Mouse (Mus musculus): Measurements from ENCODE around the gene Tmem44.
"Not testable (repeated sequence)": the region's sequence is repeated elsewhere in the genome, so short reads cannot be mapped to it uniquely, and the experiment has no call there.

Tmem44 gene

DNA sequence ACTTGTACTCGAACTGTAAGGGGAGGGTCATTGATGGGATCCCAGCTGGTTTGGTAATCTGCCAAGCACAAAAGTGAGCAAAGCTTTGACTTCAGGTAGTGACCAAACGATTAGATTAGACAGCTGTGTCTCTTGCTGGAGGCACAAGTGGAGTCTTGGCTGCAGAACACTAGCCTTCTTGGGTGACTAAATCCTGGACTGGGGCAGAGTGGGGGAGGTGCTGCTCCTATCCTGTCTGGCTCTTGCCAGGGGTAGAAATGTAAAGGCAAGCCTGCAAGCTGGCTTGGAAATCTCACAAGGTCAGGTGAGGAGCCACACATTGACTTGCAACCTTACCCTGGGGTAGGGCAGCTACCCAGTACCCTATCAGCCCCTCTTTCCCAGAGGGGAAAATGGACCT lies 59.9 kb downstream of the Tmem44 start:
- DNase-seq, result no peak

DNA sequence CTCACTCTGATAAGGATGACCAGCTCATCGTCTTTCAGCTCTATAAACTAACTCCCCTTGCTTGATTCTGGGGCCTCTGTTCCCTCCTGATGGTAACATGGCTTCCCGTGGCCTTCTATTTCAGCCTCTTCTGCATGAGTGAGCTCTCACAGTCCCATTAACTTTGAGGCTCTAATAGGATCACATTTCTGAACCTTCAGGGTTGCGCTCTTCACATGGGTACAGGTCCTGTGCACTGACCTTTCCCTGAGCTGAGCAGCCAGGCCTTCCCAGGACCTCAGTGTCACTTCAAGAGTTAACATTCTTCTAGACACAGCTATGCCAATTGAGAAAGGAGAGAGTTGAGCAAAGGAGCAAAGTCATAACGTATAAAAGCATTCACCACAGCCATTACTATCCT lies 60.3 kb downstream of the Tmem44 start:
- DNase-seq, result no peak

DNA sequence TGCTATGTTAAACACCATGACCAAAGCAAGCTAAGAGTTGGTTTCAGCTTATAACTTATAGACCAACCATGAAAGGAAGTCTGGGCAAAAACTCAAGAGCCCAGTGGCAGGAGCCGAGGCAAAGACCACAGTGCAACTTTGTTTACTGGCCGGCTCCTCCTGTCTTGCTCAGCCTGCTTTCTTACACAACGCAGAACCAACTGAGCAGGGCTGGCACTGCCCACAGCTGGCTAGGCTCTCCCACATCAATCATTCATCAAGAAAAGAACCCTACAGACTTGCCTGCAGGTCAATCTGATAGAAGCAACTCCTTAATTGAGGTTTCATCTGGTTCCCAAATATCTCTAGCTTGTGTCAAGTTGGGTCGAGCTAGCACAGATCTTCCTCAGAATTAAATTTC lies 61.0 kb downstream of the Tmem44 start:
- DNase-seq, result no peak

DNA sequence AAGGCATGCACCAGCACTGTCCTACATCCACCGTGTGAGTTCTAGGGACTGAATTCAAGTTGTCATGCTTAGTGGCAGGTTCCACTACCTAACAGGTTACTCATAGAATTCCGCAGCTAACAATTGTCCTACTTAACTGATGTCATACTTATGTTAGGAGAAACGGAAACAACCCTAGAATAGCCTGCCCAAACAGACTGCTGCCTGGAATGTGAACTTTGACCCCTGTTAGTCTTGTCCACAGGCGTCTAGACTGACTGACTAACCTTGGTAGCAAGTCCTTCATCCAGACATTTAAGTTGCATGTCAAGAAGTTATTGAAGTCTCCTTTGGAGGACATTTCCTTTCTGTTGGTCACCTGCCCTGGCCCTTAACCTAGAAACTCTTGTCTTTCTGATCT lies 64.1 kb downstream of the Tmem44 start:
- no peak for DNase-seq

DNA sequence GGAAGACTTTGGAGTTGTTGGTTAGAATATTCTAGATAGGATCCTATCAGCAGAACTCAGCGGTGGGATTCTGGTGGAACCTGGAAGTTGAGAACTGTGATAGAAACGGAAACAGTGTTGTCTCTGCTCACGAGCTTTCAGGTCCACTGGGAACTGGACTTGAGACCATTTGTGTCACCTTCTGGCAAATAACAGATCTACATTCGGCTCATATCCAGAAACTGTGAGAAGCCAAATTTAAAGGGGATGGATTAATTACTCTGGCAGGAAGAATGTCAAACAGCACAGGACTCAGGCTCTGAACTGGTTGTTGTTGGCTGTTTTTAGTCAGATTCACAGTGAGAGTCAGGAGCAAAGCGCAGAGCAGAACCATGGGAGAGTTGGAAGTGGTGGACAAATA lies 72.9 kb downstream of the Tmem44 start:
- DNase-seq, result no peak

DNA sequence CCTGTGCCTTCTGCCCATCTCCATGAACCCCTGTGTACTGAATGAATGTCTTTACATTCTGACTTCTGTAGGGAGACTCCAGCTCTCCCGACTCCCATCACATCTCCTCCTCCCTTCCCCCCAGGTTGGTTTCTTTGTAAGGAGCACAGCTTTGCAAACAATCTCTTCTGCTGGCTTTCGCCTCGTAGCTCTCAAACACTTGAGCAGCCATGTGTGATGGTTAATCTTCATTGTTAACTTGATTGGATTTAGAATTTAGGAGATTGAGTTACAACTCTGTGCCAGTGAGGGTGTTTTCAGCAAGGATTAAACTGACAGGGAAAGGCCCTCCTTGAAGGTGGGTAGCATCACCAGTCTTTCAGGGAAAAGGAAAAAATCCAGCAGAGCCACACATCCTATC lies 73.6 kb downstream of the Tmem44 start:
- no peak for DNase-seq

DNA sequence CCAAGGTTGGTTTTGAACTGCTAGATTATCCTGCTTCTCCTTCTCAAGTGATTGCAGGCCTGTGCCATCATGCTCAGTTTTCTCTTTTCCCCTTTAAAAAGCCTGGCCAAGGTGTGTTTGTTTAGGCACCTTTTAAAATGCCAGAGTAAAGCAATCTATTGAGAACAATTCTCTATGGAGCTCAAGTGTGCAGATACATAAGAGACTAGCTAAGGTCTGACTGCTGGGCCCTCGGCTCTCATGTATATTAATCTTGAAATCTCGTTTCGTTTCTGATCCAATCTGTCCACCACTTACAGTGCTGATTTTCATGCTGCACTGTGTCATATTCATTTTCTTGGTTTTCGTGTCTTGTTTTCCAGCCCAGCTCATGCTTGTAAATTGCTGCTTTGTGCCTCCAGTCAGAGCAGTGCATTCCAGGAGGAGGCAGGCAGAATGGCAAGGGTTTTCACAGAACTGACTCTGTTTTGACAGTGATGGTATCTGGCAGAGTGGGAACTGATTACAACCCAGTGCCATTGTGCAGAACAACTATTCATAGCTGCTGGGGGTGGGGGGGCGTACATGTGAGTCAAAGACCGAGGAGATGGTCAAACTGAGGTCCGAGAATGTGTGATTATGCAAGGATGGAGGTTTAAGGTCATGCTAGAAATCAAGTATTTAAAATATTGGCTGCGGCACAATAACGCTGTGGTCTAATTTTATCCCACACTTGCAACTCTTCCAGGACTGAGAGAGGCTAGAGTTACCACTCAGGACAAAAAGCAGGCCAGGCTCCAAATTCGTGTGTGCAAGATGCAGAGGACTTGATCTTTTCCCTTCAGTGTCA lies 74.8 kb downstream of the Tmem44 start:
- DNase-seq, result peak; percentile 19 to 34

DNA sequence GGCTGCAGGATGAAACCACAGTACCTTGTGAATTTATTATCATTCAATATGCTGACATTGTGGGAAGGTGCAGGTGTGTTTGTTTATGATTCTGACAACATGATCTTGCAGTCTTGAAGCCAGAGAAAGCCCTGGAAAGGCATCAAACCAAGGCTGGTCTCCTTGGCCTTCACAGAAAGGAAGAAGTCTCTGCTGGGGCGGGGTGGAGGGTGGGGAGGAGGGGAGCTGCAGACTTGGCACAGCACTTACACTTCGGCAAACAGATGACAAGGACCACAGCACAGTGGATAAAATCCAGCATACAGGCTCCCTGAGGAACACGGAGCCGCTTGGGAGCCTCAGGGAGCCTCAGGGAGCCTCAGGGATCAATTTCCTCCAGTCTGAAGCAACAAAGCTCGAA lies 78.2 kb downstream of the Tmem44 start:
- no peak for DNase-seq

DNA sequence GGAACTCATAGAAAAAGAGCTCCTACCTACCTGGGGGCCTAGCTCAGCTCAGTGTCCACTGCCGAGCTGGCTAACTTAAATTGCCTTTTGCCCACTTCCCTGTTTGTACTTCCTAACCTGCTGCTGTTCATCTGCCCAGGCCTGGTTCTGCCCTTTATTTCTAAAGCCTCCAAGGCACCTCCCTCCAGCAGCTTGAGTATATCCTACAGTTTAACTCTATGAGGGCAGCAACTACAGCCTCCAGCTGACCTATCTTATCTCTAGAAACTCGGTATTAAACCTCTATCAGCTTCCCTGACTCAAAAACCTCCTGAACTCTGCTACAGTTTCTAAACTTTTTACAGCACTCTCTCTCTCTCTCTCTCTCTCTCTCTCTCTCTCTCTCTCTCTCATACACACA lies 78.7 kb downstream of the Tmem44 start:
- no peak for DNase-seq

DNA sequence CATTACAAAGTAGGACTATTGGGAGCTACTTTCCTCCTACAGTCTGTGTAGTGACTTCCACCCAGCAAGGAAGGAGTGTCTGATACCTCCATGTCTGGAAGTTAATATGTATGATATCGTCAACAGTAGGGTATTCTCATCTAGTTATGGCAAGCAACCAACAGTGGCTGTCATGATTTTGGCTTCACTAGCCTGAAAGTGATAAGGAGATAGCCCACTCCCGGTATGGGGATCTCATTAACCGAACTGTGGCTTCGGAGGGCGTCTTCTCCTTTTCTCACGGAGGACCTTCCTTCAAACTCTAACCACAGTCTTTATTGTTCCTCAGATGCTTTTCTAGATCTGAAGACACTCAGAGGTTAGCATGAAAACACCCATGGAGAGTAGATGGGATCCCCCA lies 81.7 kb downstream of the Tmem44 start:
- DNase-seq, result no peak

DNA sequence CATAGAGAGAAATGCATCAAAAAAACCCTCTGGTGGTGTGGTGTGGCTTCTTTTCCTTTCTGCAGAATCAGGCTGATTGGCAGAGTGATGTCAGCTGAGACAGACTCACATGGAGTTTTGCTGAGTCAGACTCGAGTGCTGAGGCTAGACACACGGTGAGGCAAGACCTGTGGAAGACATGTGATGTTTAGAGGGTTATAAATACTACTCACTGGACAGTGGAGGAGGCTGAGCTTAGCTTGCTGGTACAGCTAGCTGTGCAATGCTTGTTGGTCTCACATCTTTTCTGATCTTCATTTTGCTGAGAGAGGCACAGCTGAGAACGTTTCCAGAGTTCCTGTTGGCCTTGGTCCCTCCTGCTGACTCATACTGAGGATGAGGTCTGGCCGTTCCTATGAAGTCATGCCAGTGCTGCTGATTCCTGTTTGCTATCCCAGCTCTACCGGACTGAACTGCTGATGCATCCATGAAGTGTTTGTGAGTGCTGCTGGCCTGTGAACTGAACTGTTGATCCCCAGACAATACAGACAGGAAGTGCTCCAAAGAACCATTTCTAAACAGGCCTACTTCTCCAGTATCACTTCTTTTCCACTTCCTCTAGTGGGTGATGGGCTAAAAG lies 84.9 kb downstream of the Tmem44 start:
- no peak for DNase-seq

DNA sequence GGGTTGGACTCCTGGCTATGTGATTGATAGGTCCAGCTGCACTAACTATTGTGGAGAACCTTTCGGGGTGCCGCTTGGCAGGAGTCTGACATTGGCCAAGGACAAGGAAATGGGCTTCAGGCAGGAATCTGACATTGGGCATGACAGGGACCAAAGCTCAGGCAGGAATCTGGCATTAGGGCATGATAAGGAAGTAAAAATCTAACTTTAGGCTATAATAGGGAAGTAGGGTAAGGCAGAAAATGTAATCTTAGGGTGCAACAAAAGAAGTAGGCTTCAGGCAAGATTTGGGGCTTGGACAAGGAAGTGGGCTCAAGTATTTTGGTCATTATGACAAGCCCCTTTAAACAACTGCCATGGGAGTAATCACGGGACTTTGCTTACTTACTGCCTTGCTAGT lies 85.9 kb downstream of the Tmem44 start:
- DNase-seq, result not testable (repeated sequence)
